In genomic region chr2:109917496-109918413, GRCm38 (mm10) we compare ENCODE assay signal across 8 mouse cellular contexts. TPM values are rescaled to one million over a fixed set of nuclear protein-coding genes. Genes with fewer than 3 reads are reported as not detected.
A peak's percentile ranks its signal among the peaks of the same experiment; 100 is the strongest.
DNase-seq lines count a peak whose midpoint lies in the region; ATAC-seq and TF ChIP-seq lines count a peak whose summit lies in the region.

TSS of gene Lgr4 (plus strand) at chr2:109917647.

- peak within 1 kb of the TSS; percentile 74 for H3K27ac ChIP-seq in MEL (ENCODE audit: control insufficient read depth, low read depth, low read length)
- peak within 1 kb of the TSS; percentile 83 for H3K27ac ChIP-seq in cerebellum, adult 2 months (ENCODE audit: insufficient read depth, low read length)
- peak within 1 kb of the TSS; percentile 80 for H3K27ac ChIP-seq in forebrain, postnatal 0 days (ENCODE audit: low read depth, low read length)
- peak within 1 kb of the TSS; percentile 96 for H3K27ac ChIP-seq in lung, embryonic 15.5 days

- peaks cover 0 to 17% of the 10 kb centered on the region in 2 experiments; a peak in 2 of 4 replicates for H3K36me3 ChIP-seq in MEL (ENCODE audit: control insufficient read depth in 1 of 2, insufficient read depth in 2 of 2, low read length in 2 of 2)
- no peaks in the 10 kb centered on the region for H3K36me3 ChIP-seq in forebrain, postnatal 0 days (ENCODE audit: insufficient read depth)
- no peaks in the 10 kb centered on the region for H3K36me3 ChIP-seq in lung, embryonic 15.5 days

- TF ChIP-seq CTCF in MEL (IDR thresholded peaks at IDR 0.05 in 2 of 3, conservative IDR thresholded peaks at IDR 0.05 in 1 of 3; ENCODE audit: control insufficient read depth in 1 of 3, insufficient read depth in 1 of 3, low read depth in 2 of 3, low read length in 3 of 3, poor library complexity in 1 of 3, severe bottlenecking in 1 of 3): no peak
- TF ChIP-seq CTCF in cerebellum, adult 2 months (IDR thresholded peaks at IDR 0.05; ENCODE audit: borderline replicate concordance, insufficient read depth, low read depth, low read length): no peak
- peak; percentile 7; the same call in 1 of the 2 replicates for TF ChIP-seq CTCF in forebrain, postnatal 0 days (IDR thresholded peaks at IDR 0.05; ENCODE audit: low read depth)

- H3K79me2 ChIP-seq in MEL (ENCODE audit: control insufficient read depth, insufficient read depth, low read length, poor library complexity): peaks cover 6% of the 10 kb centered on the region; the same call in 1 of the 2 replicates

- TF ChIP-seq EP300 in MEL (IDR thresholded peaks at IDR 0.05; ENCODE audit: low read depth in 1 of 2, low read length in 2 of 2): no peak

- peak within 1 kb of the TSS; percentile 83 to 84 for H3K4me3 ChIP-seq in MEL (ENCODE audit: control insufficient read depth in 1 of 2, insufficient read depth in 1 of 2, low read depth in 2 of 2, low read length in 2 of 2)
- H3K4me3 ChIP-seq in cerebellum, adult 2 months (replicated peaks; ENCODE audit: insufficient read depth, low read depth, low read length): peak within 1 kb of the TSS; percentile 66
- peak within 1 kb of the TSS; percentile 77 for H3K4me3 ChIP-seq in forebrain, postnatal 0 days (ENCODE audit: low read depth, low read length)
- peak within 1 kb of the TSS; percentile 74 for H3K4me3 ChIP-seq in lung, embryonic 15.5 days

- no peaks in the 10 kb centered on the region for H3K27me3 ChIP-seq in MEL (ENCODE audit: control insufficient read depth in 1 of 2, insufficient read depth in 2 of 2, low read length in 2 of 2)
- no peaks in the 10 kb centered on the region for H3K27me3 ChIP-seq in cerebellum, adult 2 months (ENCODE audit: control insufficient read depth, insufficient read depth, low read length)
- H3K27me3 ChIP-seq in forebrain, postnatal 0 days (ENCODE audit: insufficient read depth, low read length): peaks cover 8% of the 10 kb centered on the region
- peaks cover 53% of the 10 kb centered on the region for H3K27me3 ChIP-seq in lung, embryonic 15.5 days

- H3K4me1 ChIP-seq in MEL (ENCODE audit: control insufficient read depth in 1 of 2, insufficient read depth in 2 of 2, low read length in 2 of 2): peaks cover 12 to 20% of the 10 kb centered on the region in 2 experiments; a peak in 3 of 4 replicates
- H3K4me1 ChIP-seq in cerebellum, adult 2 months (ENCODE audit: control insufficient read depth, insufficient read depth, low read length): peaks cover 6% of the 10 kb centered on the region; the same call in 1 of the 2 replicates
- peaks cover 5% of the 10 kb centered on the region; the same call in 1 of the 2 replicates for H3K4me1 ChIP-seq in forebrain, postnatal 0 days (ENCODE audit: insufficient read depth)
- H3K4me1 ChIP-seq in lung, embryonic 15.5 days: peaks cover 19% of the 10 kb centered on the region

- H3K4me2 ChIP-seq in forebrain, postnatal 0 days (ENCODE audit: low read depth): peak within 1 kb of the TSS; percentile 64
- peak within 1 kb of the TSS; percentile 93 for H3K4me2 ChIP-seq in lung, embryonic 15.5 days

- under 1% methylated on average over 92 of the region's 111 CpGs for WGBS in cerebellum, adult 2 months
- WGBS in forebrain, postnatal 0 days: 2% methylated on average over 96 of the region's 111 CpGs
- WGBS in lung, embryonic 15.5 days: under 1% methylated on average over 107 of the region's 111 CpGs

- TF ChIP-seq POLR2A in MEL (IDR thresholded peaks at IDR 0.05; ENCODE audit: control insufficient read depth in 1 of 2, insufficient read depth in 1 of 2, low read depth in 1 of 2, low read length in 2 of 2, poor library complexity in 1 of 2): peak; percentile 59 to 84
- peak; percentile 88 for TF ChIP-seq POLR2A in cerebellum, adult 2 months (IDR thresholded peaks at IDR 0.05; ENCODE audit: borderline replicate concordance, insufficient read depth, low read length)

- ATAC-seq in forebrain, postnatal 0 days: peak; percentile 97
- ATAC-seq in lung, embryonic 15.5 days (ENCODE audit: borderline replicate concordance, extremely low read depth, low FRiP score, low TSS enrichment): peak; percentile 98

- DNase-seq in MEL (ENCODE audit: low read depth, low spot score): peak; percentile 98
- peak; percentile 97 to 98 for DNase-seq in cerebellum, adult 2 months
- peak; percentile 88 for DNase-seq in forebrain, postnatal 0 days
- DNase-seq in heart, postnatal 4 days: peak; percentile 96
- peak; percentile 93 to 95 for DNase-seq in layer of hippocampus, adult 8-10 months (ENCODE audit: low spot score in 2 of 2)
- peak; percentile 98 for DNase-seq in ovary, postnatal 10 days (ENCODE audit: low spot score)
- peak; percentile 76 to 77 for DNase-seq in thymus, postnatal 10 days (ENCODE audit: low spot score in 2 of 2)

- peak within 1 kb of the TSS; percentile 87 for H3K9ac ChIP-seq in MEL (ENCODE audit: control insufficient read depth, low read depth, low read length, poor library complexity, severe bottlenecking)
- peak within 1 kb of the TSS; percentile 65 for H3K9ac ChIP-seq in forebrain, postnatal 0 days
- peak within 1 kb of the TSS; percentile 74 for H3K9ac ChIP-seq in lung, embryonic 15.5 days

- no peaks in the 10 kb centered on the region for H3K9me3 ChIP-seq in MEL (replicated peaks; ENCODE audit: insufficient read depth, low read length)
- H3K9me3 ChIP-seq in forebrain, postnatal 0 days (ENCODE audit: low read length): no peaks in the 10 kb centered on the region
- no peaks in the 10 kb centered on the region for H3K9me3 ChIP-seq in lung, embryonic 15.5 days

- TF ChIP-seq RAD21 in MEL (IDR thresholded peaks at IDR 0.05; ENCODE audit: low read depth, low read length): no peak

TF ChIP-seq in MEL, 35 proteins besides CTCF, POLR2A, EP300 and RAD21:
- TF ChIP-seq ZC3H11A (IDR thresholded peaks at IDR 0.05; ENCODE audit: low read depth, low read length) (no peak), ELF1 (IDR thresholded peaks at IDR 0.05; ENCODE audit: low read depth, low read length) (no peak), BHLHE40 (IDR thresholded peaks at IDR 0.05; ENCODE audit: borderline replicate concordance, low read depth, low read length) (no peak), TBP (IDR thresholded peaks at IDR 0.05; ENCODE audit: low read depth, low read length) (peak; percentile 73; the same call in 1 of the 2 replicates), MXI1 (IDR thresholded peaks at IDR 0.05; ENCODE audit: low read depth, low read length) (peak; percentile 35), MYB (IDR thresholded peaks at IDR 0.05; ENCODE audit: low read depth, low read length) (no peak), POLR2AphosphoS5 (IDR thresholded peaks at IDR 0.05; ENCODE audit: borderline replicate concordance, low read depth, low read length) (no peak), USF2 (IDR thresholded peaks at IDR 0.05; ENCODE audit: borderline replicate concordance in 1 of 2, insufficient read depth in 1 of 2, low read depth in 1 of 2, low read length in 2 of 2) (no peak), ZMIZ1 (IDR thresholded peaks at IDR 0.05; ENCODE audit: low read depth, low read length) (peak; percentile 65; the same call in 1 of the 2 replicates), RCOR1 (IDR thresholded peaks at IDR 0.05; ENCODE audit: low read depth, low read length) (no peak), TCF12 (IDR thresholded peaks at IDR 0.05; ENCODE audit: low read depth, low read length) (peak; percentile 54), SIN3A (IDR thresholded peaks at IDR 0.05; ENCODE audit: low read length) (peak; percentile 54; the same call in 1 of the 2 replicates), ZKSCAN1 (IDR thresholded peaks at IDR 0.05; ENCODE audit: low read depth, low read length) (no peak), USF1 (IDR thresholded peaks at IDR 0.05; ENCODE audit: low read depth, low read length) (peak; percentile 35; the same call in 1 of the 2 replicates), ZNF384 (IDR thresholded peaks at IDR 0.05; ENCODE audit: low read depth, low read length) (no peak), SMC3 (IDR thresholded peaks at IDR 0.05; ENCODE audit: low read depth, low read length) (no peak), NELFE (IDR thresholded peaks at IDR 0.05; ENCODE audit: low read depth, low read length) (peak; percentile 85), MAZ (IDR thresholded peaks at IDR 0.05; ENCODE audit: low read depth, low read length) (0 out of 2 replicates have a peak, but pooled peaks have one; percentile 48), MYC (IDR thresholded peaks at IDR 0.05; ENCODE audit: low read depth, low read length) (0 out of 2 replicates have a peak, but pooled peaks have one; percentile 23), GABPA (IDR thresholded peaks at IDR 0.05; ENCODE audit: low read depth, low read length) (no peak), POLR2AphosphoS2 (IDR thresholded peaks at IDR 0.05; ENCODE audit: low read length) (peak; percentile 74; the same call in 1 of the 2 replicates), NRF1 (IDR thresholded peaks at IDR 0.05; ENCODE audit: insufficient read depth, low read depth, low read length, poor library complexity, severe bottlenecking) (0 out of 2 replicates have a peak, but pooled peaks have one; percentile 16), MAX (IDR thresholded peaks at IDR 0.05; ENCODE audit: low read length) (no peak), CHD2 (IDR thresholded peaks at IDR 0.05; ENCODE audit: low read length) (no peak), MEF2A (IDR thresholded peaks at IDR 0.05; ENCODE audit: extremely low read depth, insufficient replicate concordance, low read depth, low read length, poor library complexity, severe bottlenecking) (no peak), ETS1 (IDR thresholded peaks at IDR 0.05; ENCODE audit: low read depth, low read length) (no peak), CHD1 (IDR thresholded peaks at IDR 0.05; ENCODE audit: low read depth, low read length) (no peak), UBTF (IDR thresholded peaks at IDR 0.05; ENCODE audit: borderline replicate concordance, insufficient read depth, low read depth, low read length) (peak; percentile 75)

RNA-seq across cellular contexts. Expression of gene Lgr4, which starts in this region (rescaled TPM):
- 4.3 TPM in 2 replicates for total RNA-seq in MEL (2012; rRNA removed)
- 1 to 10 TPM in 1 of 2 experiments, not detected in 1; 4.5 TPM for polyA plus RNA-seq in MEL (2012; ENCODE audit: insufficient read depth in 1 of 2, insufficient read length in 2 of 2, low read depth in 1 of 2, low replicate concordance in 2 of 2, missing spikeins in 1 of 2)
- 21.6 and 22.3 TPM in 2 replicates for polyA plus RNA-seq in cerebellum, adult 2 months (2012; rRNA removed)
- total RNA-seq in forebrain, postnatal 0 days (2014; rRNA removed): 18.1 and 26.7 TPM in 2 replicates
- 4.6 and 5.6 TPM in 2 replicates for polyA plus RNA-seq in forebrain, postnatal 0 days (2015; fragmentation: Nextera tagmentation; extraction: Ambion mirVana)
- total RNA-seq in heart, postnatal 4 days (2021): 10 to 100 TPM; 44.6 to 49.1 TPM
- total RNA-seq in layer of hippocampus, adult 8-10 months (2022): 10 to 100 TPM; 24.2 to 33.3 (median 29.2) TPM
- 2.9 and 3.0 TPM in 2 replicates for polyA plus RNA-seq in lung, embryonic 15.5 days (2015; fragmentation: Nextera tagmentation; extraction: Ambion mirVana)

Comparison
In these comparisons a context has a peak if more than half of its experiments do, and no peak if none do; other contexts are left out.
1. Peak in every context shown above with its lines: DNase-seq, ATAC-seq, H3K4me3 ChIP-seq and H3K27ac ChIP-seq.